ENCODE assay signal across 21 mouse cellular contexts in the genomic region with DNA sequence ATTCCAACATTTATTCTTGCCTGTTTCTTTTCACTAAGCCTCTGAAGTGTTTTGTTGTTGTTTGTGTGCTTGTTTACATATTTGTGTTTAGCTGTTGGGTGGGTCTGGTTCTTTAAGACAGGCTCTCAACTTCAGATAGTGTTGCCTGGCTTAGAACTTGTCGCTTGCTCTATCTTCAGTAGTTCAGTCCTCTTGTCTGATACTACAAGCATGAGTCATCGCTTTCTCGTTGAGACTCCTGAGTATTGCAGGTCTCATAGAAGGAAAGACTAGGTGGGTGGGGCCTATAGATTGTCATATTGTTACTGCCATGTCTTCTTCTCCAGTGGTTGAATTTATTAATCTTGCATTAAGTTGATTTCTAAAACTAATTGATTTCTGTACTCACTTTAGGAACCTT. TPM values are rescaled to one million over a fixed set of nuclear protein-coding genes. Genes with fewer than 3 reads are reported as not detected.
DNase-seq lines count a peak whose midpoint lies in the region; ATAC-seq and TF ChIP-seq lines count a peak whose summit lies in the region.
"Had no signal": no experiment of that assay in that cellular context is flagged by ENCODE, and none has a peak within 500 bp of the region (broad histone marks: within the 10 kb centered on the region; RNA-seq: fewer than 3 reads in every experiment).

No protein-coding gene starts in this region.

- H3K4me3 ChIP-seq in heart, embryonic 12.5 days, result no peak overlapping the region
- H3K4me3 ChIP-seq in G1E (ENCODE audit: low read depth, low read length), result no peak overlapping the region
- no peak overlapping the region for H3K4me3 ChIP-seq in lung, postnatal 0 days (ENCODE audit: low read depth, low read length)
- H3K4me3 ChIP-seq: embryonic facial prominence, embryonic 10.5 days; forebrain, embryonic 13.5 days; gastrocnemius, adult 2 months; hindbrain, embryonic 15.5 days had no signal

- 0 out of 2 replicates have a peak, but pooled peaks cover 3% of the 10 kb centered on the region for H3K9me3 ChIP-seq in heart, embryonic 12.5 days (replicated peaks)
- H3K9me3 ChIP-seq in G1E (replicated peaks), result no peaks in the 10 kb centered on the region
- no peaks in the 10 kb centered on the region for H3K9me3 ChIP-seq in lung, postnatal 0 days (ENCODE audit: low read length)
- H3K9me3 ChIP-seq: forebrain, embryonic 13.5 days; hindbrain, embryonic 15.5 days had no signal

- H3K4me2 ChIP-seq in heart, embryonic 12.5 days, result no peak overlapping the region
- H3K4me2 ChIP-seq in lung, postnatal 0 days (replicated peaks; ENCODE audit: low read depth, low read length), result no peak overlapping the region
- H3K4me2 ChIP-seq: forebrain, embryonic 13.5 days; hindbrain, embryonic 15.5 days had no signal

- peaks cover 7% of the 10 kb centered on the region for H3K4me1 ChIP-seq in heart, embryonic 12.5 days (replicated peaks)
- no peaks in the 10 kb centered on the region for H3K4me1 ChIP-seq in G1E (ENCODE audit: insufficient read depth, low read depth, low read length)
- H3K4me1 ChIP-seq in lung, postnatal 0 days (ENCODE audit: insufficient read depth, low read depth, low read length), result no peaks in the 10 kb centered on the region
- H3K4me1 ChIP-seq: embryonic facial prominence, embryonic 10.5 days; forebrain, embryonic 13.5 days; hindbrain, embryonic 15.5 days had no signal

- peak; percentile 88 for ATAC-seq in heart, embryonic 12.5 days (ENCODE audit: insufficient number of reproducible peaks, low FRiP score)
- 0 out of 2 replicates have a peak, but pooled peaks have one; percentile 28 for ATAC-seq in G1E (ENCODE audit: extremely low read depth, insufficient number of reproducible peaks, low FRiP score, poor library complexity, severe bottlenecking)
- no peak for ATAC-seq in lung, postnatal 0 days
- ATAC-seq: CD4-positive, CD25-positive, alpha-beta regulatory T cell, adult 4 months; forebrain, embryonic 13.5 days; intestine, embryonic 16.5 days had no signal

- no peak overlapping the region for H3K27ac ChIP-seq in heart, embryonic 12.5 days (ENCODE audit: poor library complexity, severe bottlenecking)
- no peak overlapping the region for H3K27ac ChIP-seq in lung, postnatal 0 days (ENCODE audit: low read length)
- H3K27ac ChIP-seq: embryonic facial prominence, embryonic 10.5 days; forebrain, embryonic 13.5 days; gastrocnemius, adult 2 months; hindbrain, embryonic 15.5 days had no signal

- H3K27me3 ChIP-seq in heart, embryonic 12.5 days (replicated peaks), result no peaks in the 10 kb centered on the region
- H3K27me3 ChIP-seq in G1E (ENCODE audit: insufficient read depth, low read length), result no peaks in the 10 kb centered on the region
- no peaks in the 10 kb centered on the region for H3K27me3 ChIP-seq in lung, postnatal 0 days (replicated peaks; ENCODE audit: insufficient read depth, low read length)
- H3K27me3 ChIP-seq: forebrain, embryonic 13.5 days; hindbrain, embryonic 15.5 days had no signal

- no peak overlapping the region for H3K9ac ChIP-seq in heart, embryonic 12.5 days
- no peak overlapping the region for H3K9ac ChIP-seq in lung, postnatal 0 days (replicated peaks; ENCODE audit: low read depth)
- H3K9ac ChIP-seq: forebrain, embryonic 13.5 days; hindbrain, embryonic 15.5 days had no signal

- DNase-seq in heart, postnatal 14 days, result no peak
- no peak for DNase-seq in G1E (ENCODE audit: low spot score)
- DNase-seq in MEL-GATA-1-ER (ENCODE audit: extremely low read depth, low read depth), result peak; percentile 18
- DNase-seq in cerebellum, postnatal 4 days (ENCODE audit: low spot score in 2 of 2), result no peak
- no peak for DNase-seq in lung, postnatal 0 days (ENCODE audit: low spot score)
- DNase-seq: adrenal gland, adult 2 months; adrenal gland, postnatal 36 days; B cell, adult 2 months; cerebellum, adult 11-12 months; cerebellum, adult 9-11 months; cerebellum, postnatal 36 days; gastrocnemius, adult 2 months; gastrocnemius, postnatal 25 days; heart, postnatal 10 days; kidney, adult 2 months had no signal

- peaks cover 71% of the 10 kb centered on the region for H3K36me3 ChIP-seq in heart, embryonic 12.5 days
- H3K36me3 ChIP-seq in G1E (replicated peaks), result peaks cover 16% of the 10 kb centered on the region
- peaks cover 27% of the 10 kb centered on the region for H3K36me3 ChIP-seq in lung, postnatal 0 days (ENCODE audit: insufficient read depth, low read length)

- 55% methylated on average over 3 of the region's 3 CpGs for WGBS in heart, embryonic 12.5 days
- 77% methylated on average over 3 of the region's 3 CpGs for WGBS in lung, postnatal 0 days

- TF ChIP-seq EP300 in lung, postnatal 0 days (IDR thresholded peaks at IDR 0.05), result no peak

- intact Hi-C loops in heart, postnatal 14 days (cut with DNase I), result no loop called here

- TF ChIP-seq CTCF in G1E (IDR thresholded peaks at IDR 0.05; ENCODE audit: low read depth, low read length), result no peak
- no peak for TF ChIP-seq CTCF in lung, postnatal 0 days (IDR thresholded peaks at IDR 0.05)

RNA-seq across cellular contexts. Expression of a gene that starts 26.2 kb away (rescaled TPM):
- polyA plus RNA-seq in heart, embryonic 12.5 days (2016; fragmentation: Nextera tagmentation; extraction: Ambion mirVana), result 79.3 and 84.2 TPM in 2 replicates
- 100 to 1,000 TPM; 184 to 192 TPM for total RNA-seq in heart, postnatal 14 days (2021)
- total RNA-seq in G1E (2014; fragmentation: Nextera tagmentation) (13.9 and 20.4 TPM in 2 replicates), G1E (2017) (4.2 and 5.0 TPM in 2 replicates)
- polyA plus RNA-seq in G1E (2012), result 0.70 and 0.73 TPM in 2 replicates
- 30.4 and 33.7 TPM in 2 replicates for polyA plus RNA-seq in lung, postnatal 0 days (2015; fragmentation: Nextera tagmentation; extraction: Ambion mirVana)

Comparison
In these comparisons a context has a peak if more than half of its experiments do, and no peak if none do; other contexts are left out.
1. RNA of a gene that starts 26.2 kb away (polyA plus RNA-seq): 79.3 to 84.2 TPM in heart, embryonic 12.5 days and 30.4 to 33.7 TPM in lung, postnatal 0 days; 0.70 to 0.73 TPM in G1E; every median in the first group is over 10 times any median in the second.